Mouse (Mus musculus) CH12.LX (cell line): Measurements from ENCODE around the gene Arxes1. TPM values are rescaled to one million over a fixed set of nuclear protein-coding genes. Genes with fewer than 3 reads are reported as not detected.
"Not testable (repeated sequence)": the region's sequence is repeated elsewhere in the genome, so short reads cannot be mapped to it uniquely, and the experiment has no call there.

ENCODE experiments used
- DNase-seq: peaks from one replicate; pipeline ENCODE4 v3.0.0-alpha.2; 2013; ENCODE audit errors: extremely low read depth
- H3K27ac ChIP-seq: 2 replicates; pipeline ENCODE4 v1.5.1; 2012; ENCODE audit warnings: low read depth, mild to moderate bottlenecking, control low read depth, moderate library complexity; ENCODE audit not compliant: insufficient read depth
- H3K27me3 ChIP-seq: replicated peaks from 2 replicates; pipeline ENCODE3; 2012; ENCODE audit warnings: inconsistent platforms
- H3K36me3 ChIP-seq, 2 experiments: replicated peaks in 1 of 2; 2 replicates each; pipeline versions ENCODE3 to v1.6.1; 2012; ENCODE audit warnings: inconsistent platforms in 1 of 2, low read length in 1 of 2, mild to moderate bottlenecking in 1 of 2, mixed read lengths in 1 of 2, moderate library complexity in 1 of 2; ENCODE audit not compliant: control insufficient read depth in 1 of 2, insufficient read depth in 1 of 2
- H3K4me1 ChIP-seq, 2 experiments: 2 replicates each; pipeline ENCODE4 v1.6.1; 2012; ENCODE audit warnings: inconsistent platforms in 1 of 2, moderate library complexity in 1 of 2; ENCODE audit not compliant: insufficient read depth in 2 of 2, control insufficient read depth in 1 of 2
- H3K4me2 ChIP-seq: 2 replicates; pipeline ENCODE4 v1.6.1; 2012; ENCODE audit warnings: low read depth, mild to moderate bottlenecking, control low read depth; ENCODE audit not compliant: poor library complexity, insufficient read depth, severe bottlenecking
- H3K4me3 ChIP-seq, 3 experiments: fragments of 150-350 bp in 1 of 3; sonication (generic) in 1 of 3; replicated peaks in 1 of 3; 2 replicates each; pipeline versions ENCODE3 to v1.5.1; 2011 to 2012; ENCODE audit warnings: low read depth in 2 of 3, low read length in 2 of 3, mild to moderate bottlenecking in 2 of 3, moderate library complexity in 2 of 3, control low read depth in 1 of 3, improper control_type of control experiment in 1 of 3, inconsistent platforms in 1 of 3, mixed read lengths in 1 of 3; ENCODE audit not compliant: poor library complexity in 1 of 3
- H3K79me2 ChIP-seq: replicated peaks from 2 replicates; pipeline ENCODE4 v1.6.1; 2012; ENCODE audit warnings: mild to moderate bottlenecking, moderate library complexity; ENCODE audit not compliant: control insufficient read depth, poor library complexity, insufficient read depth, severe bottlenecking; ENCODE audit errors: extremely low read depth
- H3K9ac ChIP-seq: 2 replicates; pipeline ENCODE4 v1.6.1; 2012; ENCODE audit warnings: low read depth, mild to moderate bottlenecking, control low read depth, moderate library complexity; ENCODE audit not compliant: insufficient read depth
- H3K9me3 ChIP-seq: replicated peaks from 2 replicates; pipeline ENCODE3; 2012; ENCODE audit warnings: low read length, inconsistent platforms, mixed read lengths
- CHD1 ChIP-seq: IDR thresholded peaks from 2 replicates; pipeline ENCODE4 v1.6.1; 2012; ENCODE audit warnings: low read depth, low read length, improper control_type of control experiment, inconsistent platforms
- CTCF ChIP-seq, 2 experiments: IDR thresholded peaks in 1 of 2; conservative IDR thresholded peaks in 1 of 2; 2 replicates each; pipeline ENCODE4 v1.5.1; 2011 to 2012; ENCODE audit warnings: low read depth in 2 of 2, low read length in 2 of 2, improper control_type of control experiment in 1 of 2, inconsistent platforms in 1 of 2, mild to moderate bottlenecking in 1 of 2, moderate library complexity in 1 of 2
- EP300 ChIP-seq: IDR thresholded peaks from 2 replicates; pipeline ENCODE4 v1.6.1; 2011; ENCODE audit warnings: low read length, improper control_type of control experiment
- MAZ ChIP-seq: IDR thresholded peaks from 2 replicates; pipeline ENCODE4 v1.6.1; 2012; ENCODE audit warnings: low read depth, mild to moderate bottlenecking, inconsistent platforms, low read length, improper control_type of control experiment, moderate library complexity
- MEF2A ChIP-seq: IDR thresholded peaks from 2 replicates; pipeline ENCODE4 v1.6.1; 2014; ENCODE audit warnings: low read depth, mild to moderate bottlenecking, inconsistent platforms, low read length, improper control_type of control experiment, borderline replicate concordance
- PAX5 ChIP-seq: IDR thresholded peaks from 2 replicates; pipeline ENCODE4 v1.6.1; 2012; ENCODE audit warnings: low read length, inconsistent platforms, mixed read lengths
- RAD21 ChIP-seq: IDR thresholded peaks from 2 replicates; pipeline ENCODE4 v1.6.1; 2011; ENCODE audit warnings: low read depth, mild to moderate bottlenecking, low read length, improper control_type of control experiment, moderate library complexity
- UBTF ChIP-seq: IDR thresholded peaks from 2 replicates; pipeline ENCODE4 v1.6.1; 2012; ENCODE audit warnings: low read depth, mild to moderate bottlenecking, inconsistent platforms, low read length, improper control_type of control experiment, moderate library complexity
- ZC3H11A ChIP-seq: IDR thresholded peaks from 2 replicates; pipeline ENCODE4 v1.6.1; 2012; ENCODE audit warnings: low read depth, mild to moderate bottlenecking, inconsistent platforms, low read length, improper control_type of control experiment
- ZMIZ1 ChIP-seq: IDR thresholded peaks from 2 replicates; pipeline ENCODE4 v1.6.1; 2012; ENCODE audit warnings: low read depth, mild to moderate bottlenecking, inconsistent platforms, low read length, improper control_type of control experiment
- dilution Hi-C: fragments of 300-500 bp; cut with MboI; formaldehyde crosslinking; loops from 2 replicates; pipeline ENCODE4 v1.14.3; 2020; ENCODE audit warnings: low sequenced_read_pairs; ENCODE audit not compliant: extremely low pct_unique_long_range_greater_than_20kb, extremely low pct_ligation_motif_present
- in situ Hi-C: fragments of 300-500 bp; cut with MboI; formaldehyde crosslinking; loops from 3 replicates; pipeline ENCODE4 v1.14.3; 2019; ENCODE audit warnings: low sequenced_read_pairs, low pct_ligation_motif_present, low pct_unique_long_range_greater_than_20kb, mixed read lengths
- polyA plus RNA-seq: library from polyadenylated mRNA; unstranded; fragments of >175 nt; gene quantifications from 2 replicates; pipeline ENCODE4 v1.2.1, GENCODE M21; 2012; ENCODE audit warnings: low read depth; ENCODE audit not compliant: insufficient read length
- total RNA-seq, 2 experiments: library from RNA; depleted of rRNA; stranded (reverse); fragments of 300-350 nt in 1 of 2; fragments of >200 nt in 1 of 2; gene quantifications; 2 replicates each; pipeline ENCODE4 v1.2.3; 2012 to 2014

The Arxes1 gene
- total and polyA plus RNA-seq, 3 experiments, result not detected

GRCm38 (mm10) chrX:135990661-135991060, 42.5 kb upstream of the Arxes1 start:
- dilution Hi-C loops, result no loop called here
- TF ChIP-seq MAZ, result no peak
- TF ChIP-seq PAX5, result no peak
- H3K9me3 ChIP-seq, result no peaks in the 10 kb centered on the region
- in situ Hi-C loops, result no loop called here
- no peak overlapping the region for H3K9ac ChIP-seq
- H3K36me3 ChIP-seq, result no peaks in the 10 kb centered on the region
- no peak overlapping the region for H3K4me2 ChIP-seq
- no peaks in the 10 kb centered on the region for H3K4me1 ChIP-seq
- no peaks in the 10 kb centered on the region for H3K27me3 ChIP-seq
- no peak for DNase-seq
- H3K4me3 ChIP-seq, result no peak overlapping the region
- H3K27ac ChIP-seq, result no peak overlapping the region
- no peaks in the 10 kb centered on the region for H3K79me2 ChIP-seq

GRCm38 (mm10) chrX:135993192-135993594, 40.0 kb upstream of the Arxes1 start:
- DNase-seq, H3K36me3 ChIP-seq, H3K27me3 ChIP-seq, H3K79me2 ChIP-seq, H3K9me3 ChIP-seq, H3K4me2 ChIP-seq, H3K4me3 ChIP-seq, H3K27ac ChIP-seq, dilution Hi-C loops, in situ Hi-C loops, H3K9ac ChIP-seq, H3K4me1 ChIP-seq: not testable (repeated sequence)

DNA sequence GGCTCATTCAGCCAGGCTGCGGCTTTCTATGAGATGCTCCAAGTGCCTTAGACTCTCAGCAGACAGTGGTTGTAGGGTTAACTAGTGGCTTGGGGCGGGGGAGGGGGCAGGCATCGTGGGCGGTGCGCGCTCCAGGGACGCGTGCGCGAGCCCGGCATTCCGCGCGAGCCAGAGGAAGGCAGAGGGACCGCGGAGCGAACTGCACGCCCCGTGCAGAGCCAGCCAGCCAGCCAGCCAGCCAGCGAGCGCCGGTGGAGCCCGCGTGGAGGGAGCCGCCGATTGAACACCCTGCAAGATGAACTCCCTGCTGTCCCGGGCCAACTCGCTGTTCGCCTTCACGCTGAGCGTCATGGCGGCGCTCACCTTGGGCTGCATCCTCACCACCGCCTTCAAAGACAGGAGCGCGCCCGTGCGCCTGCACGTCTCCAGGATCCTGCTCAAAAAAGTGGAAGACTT, 39.5 kb upstream of the Arxes1 start, which contains the start of gene Arxes2:
Arxes2 (plus strand) TSS at position 161 of the 456 bp plus-strand sequence.
- H3K9ac ChIP-seq, H3K4me3 ChIP-seq, H3K9me3 ChIP-seq, H3K4me2 ChIP-seq, H3K4me1 ChIP-seq, DNase-seq, in situ Hi-C loops, H3K36me3 ChIP-seq, dilution Hi-C loops, H3K27me3 ChIP-seq, H3K79me2 ChIP-seq, H3K27ac ChIP-seq: not testable (repeated sequence)

- no peaks in the 10 kb centered on the region for H3K27me3 ChIP-seq
- dilution Hi-C loops (no loop called here), in situ Hi-C loops (no loop called here)
- no peaks in the 10 kb centered on the region for H3K4me1 ChIP-seq
- H3K9me3 ChIP-seq, result no peaks in the 10 kb centered on the region
- DNase-seq, result no peak
- no peak overlapping the region for H3K4me3 ChIP-seq
- no peak overlapping the region for H3K9ac ChIP-seq
- no peaks in the 10 kb centered on the region for H3K79me2 ChIP-seq
- TF ChIP-seq CTCF (conservative IDR thresholded peaks at IDR 0.05 in 1 of 2, IDR thresholded peaks at IDR 0.05 in 1 of 2; ENCODE audit: low read depth in 2 of 2, low read length in 2 of 2) (no peak), ZC3H11A (no peak), RAD21 (no peak), EP300 (no peak), MEF2A (no peak), ZMIZ1 (no peak), UBTF (no peak), CHD1 (no peak)
- H3K27ac ChIP-seq, result no peak overlapping the region
- H3K4me2 ChIP-seq, result no peak overlapping the region
- H3K36me3 ChIP-seq, result no peaks in the 10 kb centered on the region
Measured at GRCm38 (mm10) chrX:136007199-136007843, 25.8 kb upstream of the Arxes1 start.
